Mouse (Mus musculus): Measurements from ENCODE around the gene 1700020L24Rik. TPM values are rescaled to one million over a fixed set of nuclear protein-coding genes. Genes with fewer than 3 reads are reported as not detected.

1700020L24Rik gene
- 1.7 and 2.4 TPM in 2 replicates for polyA plus RNA-seq (2015; fragmentation: Nextera tagmentation; extraction: Ambion mirVana)

- H3K36me3 ChIP-seq (ENCODE audit: control insufficient read depth, insufficient read depth), result no peaks in the 10 kb centered on the region
- no peak for ATAC-seq (ENCODE audit: low read depth)
- H3K27me3 ChIP-seq (ENCODE audit: control insufficient read depth, insufficient read depth, low read depth, low read length), result peaks cover 16% of the 10 kb centered on the region
- no peak within 1 kb of the TSS for H3K4me2 ChIP-seq (ENCODE audit: low read depth, low read length)
- no peak within 1 kb of the TSS for H3K4me3 ChIP-seq (ENCODE audit: low read depth, low read length)
- H3K27ac ChIP-seq (ENCODE audit: low read length), result no peak within 1 kb of the TSS
- no peaks in the 10 kb centered on the region for H3K9me3 ChIP-seq (replicated peaks; ENCODE audit: control insufficient read depth, low read length)
- WGBS (ENCODE audit: insufficient replicate concordance), result 52% methylated on average over 1 of the region's 1 CpGs
- H3K4me1 ChIP-seq (ENCODE audit: control insufficient read depth, low read depth, low read length), result peaks cover 9% of the 10 kb centered on the region
- no peak within 1 kb of the TSS for H3K9ac ChIP-seq (ENCODE audit: low read depth, low read length)
Observed at GRCm38 (mm10) chr11:83437377-83437776, at the start of gene 1700020L24Rik. TSS of gene 1700020L24Rik (plus strand) at chr11:83437677.

- ATAC-seq (ENCODE audit: low read depth), result no peak
- H3K4me1 ChIP-seq (ENCODE audit: control insufficient read depth, low read depth, low read length), result no peaks in the 10 kb centered on the region
- 86% methylated on average over 4 of the region's 4 CpGs for WGBS (ENCODE audit: insufficient replicate concordance)
- no peaks in the 10 kb centered on the region for H3K9me3 ChIP-seq (replicated peaks; ENCODE audit: control insufficient read depth, low read length)
- H3K27me3 ChIP-seq (ENCODE audit: control insufficient read depth, insufficient read depth, low read depth, low read length), result no peaks in the 10 kb centered on the region
- H3K4me3 ChIP-seq (ENCODE audit: low read depth, low read length), result no peak overlapping the region
- H3K36me3 ChIP-seq (ENCODE audit: control insufficient read depth, insufficient read depth), result peaks cover 7% of the 10 kb centered on the region
- no peak overlapping the region for H3K9ac ChIP-seq (ENCODE audit: low read depth, low read length)
- no peak overlapping the region for H3K4me2 ChIP-seq (ENCODE audit: low read depth, low read length)
- H3K27ac ChIP-seq (ENCODE audit: low read length), result no peak overlapping the region
Observed at GRCm38 (mm10) chr11:83393062-83393461, 44.4 kb upstream of the 1700020L24Rik start.

GRCm38 (mm10) chr11:83394802-83395439 lies 42.6 kb upstream of the 1700020L24Rik start:
- H3K36me3 ChIP-seq (ENCODE audit: control insufficient read depth, insufficient read depth), result peaks cover 7% of the 10 kb centered on the region
- no peaks in the 10 kb centered on the region for H3K9me3 ChIP-seq (replicated peaks; ENCODE audit: control insufficient read depth, low read length)
- H3K27ac ChIP-seq (ENCODE audit: low read length), result no peak overlapping the region
- H3K4me2 ChIP-seq (ENCODE audit: low read depth, low read length), result no peak overlapping the region
- H3K4me3 ChIP-seq (ENCODE audit: low read depth, low read length), result no peak overlapping the region
- no peaks in the 10 kb centered on the region for H3K27me3 ChIP-seq (ENCODE audit: control insufficient read depth, insufficient read depth, low read depth, low read length)
- no peaks in the 10 kb centered on the region for H3K4me1 ChIP-seq (ENCODE audit: control insufficient read depth, low read depth, low read length)
- WGBS (ENCODE audit: insufficient replicate concordance), result 66% methylated on average over 6 of the region's 6 CpGs
- H3K9ac ChIP-seq (ENCODE audit: low read depth, low read length), result no peak overlapping the region
- no peak for ATAC-seq (ENCODE audit: low read depth)

GRCm38 (mm10) chr11:83397626-83398025 lies 39.9 kb upstream of the 1700020L24Rik start:
- 79% methylated on average over 7 of the region's 7 CpGs for WGBS (ENCODE audit: insufficient replicate concordance)
- ATAC-seq (ENCODE audit: low read depth), result no peak
- H3K9me3 ChIP-seq (replicated peaks; ENCODE audit: control insufficient read depth, low read length), result no peaks in the 10 kb centered on the region
- H3K9ac ChIP-seq (ENCODE audit: low read depth, low read length), result no peak overlapping the region
- H3K4me2 ChIP-seq (ENCODE audit: low read depth, low read length), result no peak overlapping the region
- H3K36me3 ChIP-seq (ENCODE audit: control insufficient read depth, insufficient read depth), result peaks cover 8% of the 10 kb centered on the region; the same call in 1 of the 2 replicates
- no peaks in the 10 kb centered on the region for H3K4me1 ChIP-seq (ENCODE audit: control insufficient read depth, low read depth, low read length)
- no peak overlapping the region for H3K27ac ChIP-seq (ENCODE audit: low read length)
- H3K4me3 ChIP-seq (ENCODE audit: low read depth, low read length), result no peak overlapping the region
- no peaks in the 10 kb centered on the region for H3K27me3 ChIP-seq (ENCODE audit: control insufficient read depth, insufficient read depth, low read depth, low read length)

- Histone ChIP-seq H3K36me3 (ENCODE audit: control insufficient read depth, insufficient read depth) (peaks cover 6% of the 10 kb centered on the region), H3K9ac (ENCODE audit: low read depth, low read length) (no peak overlapping the region), H3K4me3 (ENCODE audit: low read depth, low read length) (no peak overlapping the region), H3K4me1 (ENCODE audit: control insufficient read depth, low read depth, low read length) (no peaks in the 10 kb centered on the region), H3K4me2 (ENCODE audit: low read depth, low read length) (no peak overlapping the region), H3K27me3 (ENCODE audit: control insufficient read depth, insufficient read depth, low read depth, low read length) (no peaks in the 10 kb centered on the region), H3K9me3 (replicated peaks; ENCODE audit: control insufficient read depth, low read length) (no peaks in the 10 kb centered on the region), H3K27ac (ENCODE audit: low read length) (no peak overlapping the region)
- WGBS (ENCODE audit: insufficient replicate concordance), result 56% methylated on average over 5 of the region's 5 CpGs
- no peak for ATAC-seq (ENCODE audit: low read depth)
Observed at GRCm38 (mm10) chr11:83398724-83399123, 38.8 kb upstream of the 1700020L24Rik start.

GRCm38 (mm10) chr11:83403787-83404186 lies 33.7 kb upstream of the 1700020L24Rik start:
- 74% methylated on average over 7 of the region's 7 CpGs for WGBS (ENCODE audit: insufficient replicate concordance)
- Histone ChIP-seq H3K9me3 (replicated peaks; ENCODE audit: control insufficient read depth, low read length) (no peaks in the 10 kb centered on the region), H3K4me3 (ENCODE audit: low read depth, low read length) (no peak overlapping the region), H3K27me3 (ENCODE audit: control insufficient read depth, insufficient read depth, low read depth, low read length) (peaks cover 12% of the 10 kb centered on the region), H3K27ac (ENCODE audit: low read length) (no peak overlapping the region), H3K4me2 (ENCODE audit: low read depth, low read length) (no peak overlapping the region), H3K36me3 (ENCODE audit: control insufficient read depth, insufficient read depth) (peaks cover 6% of the 10 kb centered on the region), H3K4me1 (ENCODE audit: control insufficient read depth, low read depth, low read length) (no peaks in the 10 kb centered on the region), H3K9ac (ENCODE audit: low read depth, low read length) (no peak overlapping the region)
- no peak for ATAC-seq (ENCODE audit: low read depth)

GRCm38 (mm10) chr11:83406391-83406790 lies 31.1 kb upstream of the 1700020L24Rik start:
- Histone ChIP-seq H3K4me1 (ENCODE audit: control insufficient read depth, low read depth, low read length) (no peaks in the 10 kb centered on the region), H3K36me3 (ENCODE audit: control insufficient read depth, insufficient read depth) (peaks cover 4% of the 10 kb centered on the region), H3K9me3 (replicated peaks; ENCODE audit: control insufficient read depth, low read length) (no peaks in the 10 kb centered on the region), H3K9ac (ENCODE audit: low read depth, low read length) (no peak overlapping the region), H3K4me3 (ENCODE audit: low read depth, low read length) (no peak overlapping the region), H3K27me3 (ENCODE audit: control insufficient read depth, insufficient read depth, low read depth, low read length) (peaks cover 37% of the 10 kb centered on the region), H3K27ac (ENCODE audit: low read length) (no peak overlapping the region), H3K4me2 (ENCODE audit: low read depth, low read length) (no peak overlapping the region)
- no peak for ATAC-seq (ENCODE audit: low read depth)
- 53% methylated on average over 3 of the region's 3 CpGs for WGBS (ENCODE audit: insufficient replicate concordance)

GRCm38 (mm10) chr11:83408242-83408641 lies 29.2 kb upstream of the 1700020L24Rik start:
- Histone ChIP-seq H3K4me2 (ENCODE audit: low read depth, low read length) (no peak overlapping the region), H3K4me3 (ENCODE audit: low read depth, low read length) (no peak overlapping the region), H3K36me3 (ENCODE audit: control insufficient read depth, insufficient read depth) (no peaks in the 10 kb centered on the region), H3K9me3 (replicated peaks; ENCODE audit: control insufficient read depth, low read length) (no peaks in the 10 kb centered on the region), H3K4me1 (ENCODE audit: control insufficient read depth, low read depth, low read length) (no peaks in the 10 kb centered on the region), H3K27ac (ENCODE audit: low read length) (no peak overlapping the region), H3K9ac (ENCODE audit: low read depth, low read length) (no peak overlapping the region), H3K27me3 (ENCODE audit: control insufficient read depth, insufficient read depth, low read depth, low read length) (peaks cover 40% of the 10 kb centered on the region)
- WGBS (ENCODE audit: insufficient replicate concordance), result 20% methylated on average over 8 of the region's 8 CpGs
- no peak for ATAC-seq (ENCODE audit: low read depth)

GRCm38 (mm10) chr11:83409087-83409754 lies 28.3 kb upstream of the 1700020L24Rik start, which contains the start of gene Rasl10b:
TSS of gene Rasl10b (plus strand) at chr11:83409137.
- peak within 1 kb of the TSS; percentile 26; the same call in 1 of the 2 replicates for H3K9ac ChIP-seq (ENCODE audit: low read depth, low read length)
- 0 out of 2 replicates have a peak, but pooled peaks have one; percentile 43 for ATAC-seq (ENCODE audit: low read depth)
- H3K36me3 ChIP-seq (ENCODE audit: control insufficient read depth, insufficient read depth), result no peaks in the 10 kb centered on the region
- H3K27me3 ChIP-seq (ENCODE audit: control insufficient read depth, insufficient read depth, low read depth, low read length), result peaks cover 40% of the 10 kb centered on the region
- H3K9me3 ChIP-seq (replicated peaks; ENCODE audit: control insufficient read depth, low read length), result no peaks in the 10 kb centered on the region
- H3K27ac ChIP-seq (ENCODE audit: low read length), result no peak within 1 kb of the TSS
- peak within 1 kb of the TSS; percentile 57 for H3K4me3 ChIP-seq (ENCODE audit: low read depth, low read length)
- no peaks in the 10 kb centered on the region for H3K4me1 ChIP-seq (ENCODE audit: control insufficient read depth, low read depth, low read length)
- H3K4me2 ChIP-seq (ENCODE audit: low read depth, low read length), result peak within 1 kb of the TSS; percentile 64
- 2% methylated on average over 26 of the region's 44 CpGs for WGBS (ENCODE audit: insufficient replicate concordance)
